Mouse (Mus musculus): ENCODE measurements around the gene Hivep3. TPM values are rescaled to one million over a fixed set of nuclear protein-coding genes. Genes with fewer than 3 reads are reported as not detected.

Hivep3 gene
- polyA plus RNA-seq, 1 experiment from 2014 or later, result 0.64 TPM

- Histone ChIP-seq H3K9me3 (replicated peaks) (no peaks in the 10 kb centered on the region), H3K36me3 (no peaks in the 10 kb centered on the region), H3K4me3 (no peak overlapping the region), H3K4me1 (no peaks in the 10 kb centered on the region), H3K27ac (replicated peaks) (no peak overlapping the region), H3K27me3 (ENCODE audit: low read depth, poor library complexity, severe bottlenecking) (no peaks in the 10 kb centered on the region)
- no peak for DNase-seq (ENCODE audit: low spot score)
- WGBS, result 94% methylated on average over 1 of the region's 1 CpGs
These were observed 104.0 kb downstream of the Hivep3 start for GRCm38 (mm10) chr4:119837505-119838065.

GRCm38 (mm10) chr4:119838308-119838707 is 104.7 kb downstream of the Hivep3 start:
- 91% methylated on average over 2 of the region's 2 CpGs for WGBS
- H3K9me3 ChIP-seq (replicated peaks), result no peaks in the 10 kb centered on the region
- no peak for DNase-seq (ENCODE audit: low spot score)
- no peaks in the 10 kb centered on the region for H3K4me1 ChIP-seq
- H3K27me3 ChIP-seq (ENCODE audit: low read depth, poor library complexity, severe bottlenecking), result no peaks in the 10 kb centered on the region
- H3K36me3 ChIP-seq, result no peaks in the 10 kb centered on the region
- no peak overlapping the region for H3K4me3 ChIP-seq
- no peak overlapping the region for H3K27ac ChIP-seq (replicated peaks)

- no peaks in the 10 kb centered on the region for H3K27me3 ChIP-seq (ENCODE audit: low read depth, poor library complexity, severe bottlenecking)
- no peaks in the 10 kb centered on the region for H3K36me3 ChIP-seq
- no peaks in the 10 kb centered on the region for H3K4me1 ChIP-seq
- H3K9me3 ChIP-seq (replicated peaks), result no peaks in the 10 kb centered on the region
- no peak for DNase-seq (ENCODE audit: low spot score)
- no peak overlapping the region for H3K4me3 ChIP-seq
- WGBS, result 62% methylated on average over 3 of the region's 3 CpGs
- H3K27ac ChIP-seq (replicated peaks), result no peak overlapping the region
These were observed 109.7 kb downstream of the Hivep3 start for GRCm38 (mm10) chr4:119843294-119843693.

GRCm38 (mm10) chr4:119844267-119844666 is 110.7 kb downstream of the Hivep3 start:
- Histone ChIP-seq H3K4me3 (no peak overlapping the region), H3K36me3 (no peaks in the 10 kb centered on the region), H3K4me1 (no peaks in the 10 kb centered on the region), H3K27me3 (ENCODE audit: low read depth, poor library complexity, severe bottlenecking) (no peaks in the 10 kb centered on the region), H3K9me3 (replicated peaks) (no peaks in the 10 kb centered on the region), H3K27ac (replicated peaks) (no peak overlapping the region)
- 86% methylated on average over 3 of the region's 3 CpGs for WGBS
- DNase-seq (ENCODE audit: low spot score), result no peak

- Histone ChIP-seq H3K36me3 (no peaks in the 10 kb centered on the region), H3K4me3 (no peak overlapping the region), H3K9me3 (replicated peaks) (no peaks in the 10 kb centered on the region), H3K27me3 (ENCODE audit: low read depth, poor library complexity, severe bottlenecking) (no peaks in the 10 kb centered on the region), H3K27ac (replicated peaks) (no peak overlapping the region), H3K4me1 (no peaks in the 10 kb centered on the region)
- 67% methylated on average over 3 of the region's 3 CpGs for WGBS
- no peak for DNase-seq (ENCODE audit: low spot score)
These were observed 112.1 kb downstream of the Hivep3 start for GRCm38 (mm10) chr4:119845596-119846161.

- Histone ChIP-seq H3K4me1 (peaks cover 7% of the 10 kb centered on the region), H3K27me3 (ENCODE audit: low read depth, poor library complexity, severe bottlenecking) (no peaks in the 10 kb centered on the region), H3K27ac (replicated peaks) (no peak overlapping the region), H3K36me3 (no peaks in the 10 kb centered on the region), H3K4me3 (no peak overlapping the region), H3K9me3 (replicated peaks) (no peaks in the 10 kb centered on the region)
- 68% methylated on average over 8 of the region's 8 CpGs for WGBS
- no peak for DNase-seq (ENCODE audit: low spot score)
These were observed 118.9 kb downstream of the Hivep3 start for GRCm38 (mm10) chr4:119852483-119852882.

- Histone ChIP-seq H3K9me3 (replicated peaks) (no peaks in the 10 kb centered on the region), H3K36me3 (no peaks in the 10 kb centered on the region), H3K27me3 (ENCODE audit: low read depth, poor library complexity, severe bottlenecking) (no peaks in the 10 kb centered on the region), H3K27ac (replicated peaks) (no peak overlapping the region), H3K4me3 (no peak overlapping the region), H3K4me1 (peaks cover 7% of the 10 kb centered on the region)
- no peak for DNase-seq (ENCODE audit: low spot score)
- WGBS, result 90% methylated on average over 9 of the region's 9 CpGs
These were observed 120.9 kb downstream of the Hivep3 start for GRCm38 (mm10) chr4:119854307-119855144.

GRCm38 (mm10) chr4:119859454-119859853 is 125.9 kb downstream of the Hivep3 start:
- Histone ChIP-seq H3K9me3 (replicated peaks) (no peaks in the 10 kb centered on the region), H3K4me3 (no peak overlapping the region)
- 82% methylated on average over 4 of the region's 4 CpGs for WGBS

GRCm38 (mm10) chr4:119861001-119861400 is 127.4 kb downstream of the Hivep3 start:
- H3K27ac ChIP-seq (replicated peaks), result no peak overlapping the region
- no peak overlapping the region for H3K4me3 ChIP-seq
- H3K36me3 ChIP-seq, result no peaks in the 10 kb centered on the region
- no peaks in the 10 kb centered on the region for H3K4me1 ChIP-seq
- WGBS, result 81% methylated on average over 4 of the region's 4 CpGs
- no peaks in the 10 kb centered on the region for H3K9me3 ChIP-seq (replicated peaks)
- H3K27me3 ChIP-seq (ENCODE audit: low read depth, poor library complexity, severe bottlenecking), result no peaks in the 10 kb centered on the region
- DNase-seq (ENCODE audit: low spot score), result no peak

More at GRCm38 (mm10) chr4:119859454-119859853, 125.9 kb downstream of the Hivep3 start:
- DNase-seq (ENCODE audit: low spot score), result no peak
- Histone ChIP-seq H3K4me1 (no peaks in the 10 kb centered on the region), H3K27me3 (ENCODE audit: low read depth, poor library complexity, severe bottlenecking) (no peaks in the 10 kb centered on the region), H3K36me3 (no peaks in the 10 kb centered on the region), H3K27ac (replicated peaks) (no peak overlapping the region)

- no peaks in the 10 kb centered on the region for H3K27me3 ChIP-seq (ENCODE audit: low read depth, poor library complexity, severe bottlenecking)
- no peaks in the 10 kb centered on the region for H3K4me1 ChIP-seq
- no peaks in the 10 kb centered on the region for H3K9me3 ChIP-seq (replicated peaks)
- no peak overlapping the region for H3K27ac ChIP-seq (replicated peaks)
- no peak for DNase-seq (ENCODE audit: low spot score)
- no peak overlapping the region for H3K4me3 ChIP-seq
- no peaks in the 10 kb centered on the region for H3K36me3 ChIP-seq
- 71% methylated on average over 3 of the region's 3 CpGs for WGBS
These were observed 132.4 kb downstream of the Hivep3 start for GRCm38 (mm10) chr4:119865827-119866455.

- Histone ChIP-seq H3K27ac (replicated peaks) (no peak overlapping the region), H3K27me3 (ENCODE audit: low read depth, poor library complexity, severe bottlenecking) (no peaks in the 10 kb centered on the region), H3K4me1 (no peaks in the 10 kb centered on the region), H3K36me3 (no peaks in the 10 kb centered on the region), H3K9me3 (replicated peaks) (no peaks in the 10 kb centered on the region), H3K4me3 (no peak overlapping the region)
- 83% methylated on average over 3 of the region's 3 CpGs for WGBS
- DNase-seq (ENCODE audit: low spot score), result no peak
These were observed 133.5 kb downstream of the Hivep3 start for GRCm38 (mm10) chr4:119867132-119867531.

- H3K27me3 ChIP-seq (ENCODE audit: low read depth, poor library complexity, severe bottlenecking), result no peaks in the 10 kb centered on the region
These were observed 136.8 kb downstream of the Hivep3 start for GRCm38 (mm10) chr4:119870411-119870810.

GRCm38 (mm10) chr4:119871441-119871840 is 137.9 kb downstream of the Hivep3 start:
- DNase-seq (ENCODE audit: low spot score), result no peak
- Histone ChIP-seq H3K27ac (replicated peaks) (no peak overlapping the region), H3K27me3 (ENCODE audit: low read depth, poor library complexity, severe bottlenecking) (no peaks in the 10 kb centered on the region), H3K36me3 (no peaks in the 10 kb centered on the region), H3K4me1 (no peaks in the 10 kb centered on the region), H3K9me3 (replicated peaks) (no peaks in the 10 kb centered on the region), H3K4me3 (no peak overlapping the region)
- 87% methylated on average over 2 of the region's 2 CpGs for WGBS

More at GRCm38 (mm10) chr4:119870411-119870810, 136.8 kb downstream of the Hivep3 start:
- Histone ChIP-seq H3K4me3 (no peak overlapping the region), H3K4me1 (no peaks in the 10 kb centered on the region), H3K27ac (replicated peaks) (no peak overlapping the region), H3K36me3 (no peaks in the 10 kb centered on the region), H3K9me3 (replicated peaks) (no peaks in the 10 kb centered on the region)
- no peak for DNase-seq (ENCODE audit: low spot score)
- WGBS, result 91% methylated on average over 6 of the region's 6 CpGs

Data from midbrain, embryonic 10.5 days (tissue).